Mouse (Mus musculus): ENCODE data around the gene Zfp160. TPM values are rescaled to one million over a fixed set of nuclear protein-coding genes. Genes with fewer than 3 reads are reported as not detected.
"Not testable (repeated sequence)": the region's sequence is repeated elsewhere in the genome, so short reads cannot be mapped to it uniquely, and the experiment has no call there.

The Zfp160 gene
- polyA plus RNA-seq, 1 experiment from 2014 or later, result 20.5 TPM

DNA sequence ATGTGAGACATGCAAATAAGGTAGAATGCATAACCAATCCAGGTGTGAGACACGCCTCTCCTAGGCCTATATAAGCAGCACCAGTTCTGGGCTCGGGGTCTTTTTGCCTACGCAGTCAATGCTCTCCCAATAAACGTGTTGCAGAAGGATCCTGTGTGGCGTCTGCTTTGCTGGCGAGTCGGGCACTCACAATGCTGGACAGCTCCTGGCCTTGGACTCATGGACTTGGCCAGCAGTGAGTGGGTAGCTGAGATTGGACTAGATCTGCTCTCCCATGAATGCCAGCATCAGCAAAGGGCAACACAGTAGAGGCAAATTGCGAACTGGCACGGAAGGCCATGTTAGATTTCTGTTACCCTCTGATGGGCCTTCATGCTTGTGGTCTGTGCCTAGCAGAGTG lies 39.3 kb downstream of the Zfp160 start:
- H3K9ac ChIP-seq (ENCODE audit: low read length); H3K4me2 ChIP-seq (ENCODE audit: low read depth); H3K36me3 ChIP-seq (ENCODE audit: control insufficient read depth, insufficient read depth, low read length); DNase-seq (ENCODE audit: low spot score); H3K4me3 ChIP-seq (ENCODE audit: low read depth, low read length); ATAC-seq (ENCODE audit: insufficient read depth, low FRiP score, low TSS enrichment); H3K27ac ChIP-seq (ENCODE audit: low read depth, low read length); H3K9me3 ChIP-seq (ENCODE audit: control insufficient read depth, low read length); H3K27me3 ChIP-seq (ENCODE audit: control insufficient read depth, insufficient read depth, low read length); H3K4me1 ChIP-seq (ENCODE audit: control insufficient read depth, insufficient read depth, low read length): not testable (repeated sequence)
- 92% methylated on average over 9 of the region's 9 CpGs for WGBS

- 95% methylated on average over 1 of the region's 1 CpGs for WGBS
- Histone ChIP-seq H3K36me3 (ENCODE audit: control insufficient read depth, insufficient read depth, low read length) (no peaks in the 10 kb centered on the region), H3K4me3 (ENCODE audit: low read depth, low read length) (no peak overlapping the region), H3K4me1 (ENCODE audit: control insufficient read depth, insufficient read depth, low read length) (no peaks in the 10 kb centered on the region), H3K27ac (ENCODE audit: low read depth, low read length) (no peak overlapping the region), H3K27me3 (ENCODE audit: control insufficient read depth, insufficient read depth, low read length) (no peaks in the 10 kb centered on the region), H3K4me2 (ENCODE audit: low read depth) (no peak overlapping the region), H3K9ac (ENCODE audit: low read length) (no peak overlapping the region), H3K9me3 (ENCODE audit: control insufficient read depth, low read length) (no peaks in the 10 kb centered on the region)
- DNase-seq (ENCODE audit: low spot score), result no peak
- ATAC-seq (ENCODE audit: insufficient read depth, low FRiP score, low TSS enrichment), result no peak
These were observed 42.2 kb downstream of the Zfp160 start for GRCm38 (mm10) chr17:21050901-21051300.

- WGBS, result no CpG with 5 or more reads among the region's 3 CpGs
- ATAC-seq (ENCODE audit: insufficient read depth, low FRiP score, low TSS enrichment); H3K36me3 ChIP-seq (ENCODE audit: control insufficient read depth, insufficient read depth, low read length); H3K27ac ChIP-seq (ENCODE audit: low read depth, low read length); H3K27me3 ChIP-seq (ENCODE audit: control insufficient read depth, insufficient read depth, low read length); H3K4me2 ChIP-seq (ENCODE audit: low read depth); H3K9ac ChIP-seq (ENCODE audit: low read length); DNase-seq (ENCODE audit: low spot score); H3K4me1 ChIP-seq (ENCODE audit: control insufficient read depth, insufficient read depth, low read length); H3K4me3 ChIP-seq (ENCODE audit: low read depth, low read length); H3K9me3 ChIP-seq (ENCODE audit: control insufficient read depth, low read length): not testable (repeated sequence)
These were observed 42.6 kb downstream of the Zfp160 start for GRCm38 (mm10) chr17:21051341-21051740.

DNA sequence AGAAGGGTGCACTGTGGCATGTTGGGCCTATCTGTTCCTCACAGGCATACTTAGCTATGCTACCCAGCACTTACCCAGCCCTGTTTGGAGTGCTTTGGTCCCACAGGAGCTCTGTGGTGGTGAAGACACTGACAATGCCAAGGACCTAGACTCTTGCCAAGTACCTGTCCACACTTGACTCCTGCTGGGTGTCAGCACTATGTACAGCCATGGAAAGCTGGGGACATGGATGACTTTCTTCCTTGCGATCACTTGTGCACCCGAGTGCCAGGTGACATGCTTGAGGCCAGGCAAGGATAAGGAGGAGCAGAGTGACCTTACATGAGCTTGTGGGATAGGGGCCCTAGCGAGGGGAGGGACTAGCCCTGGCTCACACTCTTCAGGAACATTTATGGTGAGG lies 43.2 kb downstream of the Zfp160 start:
- WGBS, result 77% methylated on average over 3 of the region's 3 CpGs
- ATAC-seq (ENCODE audit: insufficient read depth, low FRiP score, low TSS enrichment); H3K27ac ChIP-seq (ENCODE audit: low read depth, low read length); H3K9me3 ChIP-seq (ENCODE audit: control insufficient read depth, low read length); H3K4me1 ChIP-seq (ENCODE audit: control insufficient read depth, insufficient read depth, low read length); H3K27me3 ChIP-seq (ENCODE audit: control insufficient read depth, insufficient read depth, low read length); DNase-seq (ENCODE audit: low spot score); H3K4me2 ChIP-seq (ENCODE audit: low read depth); H3K4me3 ChIP-seq (ENCODE audit: low read depth, low read length); H3K9ac ChIP-seq (ENCODE audit: low read length); H3K36me3 ChIP-seq (ENCODE audit: control insufficient read depth, insufficient read depth, low read length): not testable (repeated sequence)

DNA sequence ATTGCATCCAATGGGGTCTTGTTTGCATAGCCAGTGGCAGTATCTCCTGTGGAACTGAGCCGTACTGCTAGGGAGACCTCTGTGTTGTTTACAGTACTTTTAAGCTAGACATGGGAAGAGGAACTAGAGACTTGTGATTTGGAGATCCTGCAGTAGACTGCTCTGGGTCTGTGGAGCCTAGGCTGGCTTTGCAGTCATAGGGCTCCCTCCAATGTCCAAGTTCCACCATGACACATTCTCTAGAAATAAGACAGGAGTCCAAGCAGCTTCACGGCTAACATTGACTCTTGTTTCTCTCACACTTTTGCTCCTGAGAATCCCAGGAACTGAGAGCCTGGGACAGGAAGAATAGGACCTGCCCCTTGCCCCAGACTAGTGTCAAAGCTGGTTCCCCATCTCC lies 44.6 kb downstream of the Zfp160 start:
- 89% methylated on average over 2 of the region's 2 CpGs for WGBS
- no peak overlapping the region for H3K9ac ChIP-seq (ENCODE audit: low read length)
- H3K4me2 ChIP-seq (ENCODE audit: low read depth), result no peak overlapping the region
- no peaks in the 10 kb centered on the region for H3K4me1 ChIP-seq (ENCODE audit: control insufficient read depth, insufficient read depth, low read length)
- H3K36me3 ChIP-seq (ENCODE audit: control insufficient read depth, insufficient read depth, low read length), result no peaks in the 10 kb centered on the region
- no peak for DNase-seq (ENCODE audit: low spot score)
- no peak overlapping the region for H3K4me3 ChIP-seq (ENCODE audit: low read depth, low read length)
- no peaks in the 10 kb centered on the region for H3K9me3 ChIP-seq (ENCODE audit: control insufficient read depth, low read length)
- ATAC-seq (ENCODE audit: insufficient read depth, low FRiP score, low TSS enrichment), result no peak
- no peak overlapping the region for H3K27ac ChIP-seq (ENCODE audit: low read depth, low read length)
- H3K27me3 ChIP-seq (ENCODE audit: control insufficient read depth, insufficient read depth, low read length), result no peaks in the 10 kb centered on the region

DNA sequence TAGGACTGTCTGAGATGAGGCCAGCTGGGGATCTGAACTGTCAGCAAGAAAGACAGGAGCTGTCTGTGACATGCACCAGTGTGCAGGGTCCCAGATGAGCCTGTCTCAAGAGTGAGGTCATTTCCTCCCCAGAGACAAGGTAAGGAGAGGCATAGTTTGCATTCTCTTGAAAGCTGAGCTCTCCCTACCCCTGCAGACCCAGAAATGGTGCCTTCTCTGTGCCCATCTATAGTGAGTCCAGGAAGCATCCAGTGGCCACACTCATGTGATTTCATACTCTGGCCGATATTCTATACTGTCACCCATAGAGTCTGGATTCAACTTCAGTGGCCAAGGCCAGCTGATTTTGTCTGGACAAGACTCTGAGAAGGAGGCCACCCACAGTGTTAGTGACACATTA lies 46.4 kb downstream of the Zfp160 start:
- not testable (repeated sequence) for H3K36me3 ChIP-seq (ENCODE audit: control insufficient read depth, insufficient read depth, low read length); H3K4me3 ChIP-seq (ENCODE audit: low read depth, low read length); H3K27me3 ChIP-seq (ENCODE audit: control insufficient read depth, insufficient read depth, low read length); ATAC-seq (ENCODE audit: insufficient read depth, low FRiP score, low TSS enrichment); H3K9ac ChIP-seq (ENCODE audit: low read length); H3K27ac ChIP-seq (ENCODE audit: low read depth, low read length); H3K4me1 ChIP-seq (ENCODE audit: control insufficient read depth, insufficient read depth, low read length); H3K9me3 ChIP-seq (ENCODE audit: control insufficient read depth, low read length); H3K4me2 ChIP-seq (ENCODE audit: low read depth); DNase-seq (ENCODE audit: low spot score)
- WGBS, result 89% methylated on average over 1 of the region's 1 CpGs

DNA sequence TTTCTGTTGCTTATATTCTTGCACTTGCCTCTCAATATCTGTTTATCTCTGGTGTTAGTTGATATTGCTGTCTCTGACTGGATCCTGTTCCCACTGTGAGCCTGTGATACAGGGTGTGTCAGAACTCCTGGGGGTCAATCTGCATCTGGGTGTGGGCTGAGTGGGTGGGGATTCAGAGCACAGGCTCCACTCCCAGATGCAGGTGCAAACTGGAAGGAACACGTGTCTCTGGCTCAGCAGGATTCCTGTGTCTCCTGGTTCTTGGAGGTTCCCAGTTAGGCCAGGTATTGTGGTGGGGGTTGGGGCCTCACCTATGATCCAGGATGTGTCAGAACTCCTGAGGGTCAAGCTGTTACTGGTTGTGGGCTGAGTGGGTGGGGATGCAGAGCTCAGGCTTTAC lies 56.8 kb downstream of the Zfp160 start:
- Histone ChIP-seq H3K4me1 (ENCODE audit: control insufficient read depth, insufficient read depth, low read length) (no peaks in the 10 kb centered on the region), H3K4me2 (ENCODE audit: low read depth) (no peak overlapping the region), H3K27me3 (ENCODE audit: control insufficient read depth, insufficient read depth, low read length) (no peaks in the 10 kb centered on the region), H3K9ac (ENCODE audit: low read length) (no peak overlapping the region), H3K27ac (ENCODE audit: low read depth, low read length) (no peak overlapping the region), H3K4me3 (ENCODE audit: low read depth, low read length) (no peak overlapping the region), H3K9me3 (ENCODE audit: control insufficient read depth, low read length) (no peaks in the 10 kb centered on the region), H3K36me3 (ENCODE audit: control insufficient read depth, insufficient read depth, low read length) (no peaks in the 10 kb centered on the region)
- WGBS, result 25% methylated on average over 1 of the region's 1 CpGs
- DNase-seq (ENCODE audit: low spot score) (no peak), ATAC-seq (ENCODE audit: insufficient read depth, low FRiP score, low TSS enrichment) (no peak)

GRCm38 (mm10) chr17:21067036-21067435 lies 58.3 kb downstream of the Zfp160 start:
- H3K9me3 ChIP-seq (ENCODE audit: control insufficient read depth, low read length), result no peaks in the 10 kb centered on the region
- H3K4me1 ChIP-seq (ENCODE audit: control insufficient read depth, insufficient read depth, low read length), result no peaks in the 10 kb centered on the region
- ATAC-seq (ENCODE audit: insufficient read depth, low FRiP score, low TSS enrichment) (no peak), DNase-seq (ENCODE audit: low spot score) (no peak)
- no peak overlapping the region for H3K4me3 ChIP-seq (ENCODE audit: low read depth, low read length)
- H3K27ac ChIP-seq (ENCODE audit: low read depth, low read length), result no peak overlapping the region
- no peaks in the 10 kb centered on the region for H3K27me3 ChIP-seq (ENCODE audit: control insufficient read depth, insufficient read depth, low read length)
- H3K4me2 ChIP-seq (ENCODE audit: low read depth), result no peak overlapping the region
- no peaks in the 10 kb centered on the region for H3K36me3 ChIP-seq (ENCODE audit: control insufficient read depth, insufficient read depth, low read length)
- no peak overlapping the region for H3K9ac ChIP-seq (ENCODE audit: low read length)

GRCm38 (mm10) chr17:21069443-21069842 lies 60.7 kb downstream of the Zfp160 start:
- not testable (repeated sequence) for H3K36me3 ChIP-seq (ENCODE audit: control insufficient read depth, insufficient read depth, low read length); ATAC-seq (ENCODE audit: insufficient read depth, low FRiP score, low TSS enrichment); H3K4me2 ChIP-seq (ENCODE audit: low read depth); H3K9me3 ChIP-seq (ENCODE audit: control insufficient read depth, low read length); H3K27ac ChIP-seq (ENCODE audit: low read depth, low read length); DNase-seq (ENCODE audit: low spot score); H3K4me1 ChIP-seq (ENCODE audit: control insufficient read depth, insufficient read depth, low read length); H3K4me3 ChIP-seq (ENCODE audit: low read depth, low read length); H3K9ac ChIP-seq (ENCODE audit: low read length); H3K27me3 ChIP-seq (ENCODE audit: control insufficient read depth, insufficient read depth, low read length)
- WGBS, result no CpG with 5 or more reads among the region's 3 CpGs
